Mouse (Mus musculus): Measurements from ENCODE around the gene Sike1. TPM values are rescaled to one million over a fixed set of nuclear protein-coding genes. Genes with fewer than 3 reads are reported as not detected.

Gene Sike1
- polyA plus RNA-seq, 1 experiment, result 20.0 TPM

DNA sequence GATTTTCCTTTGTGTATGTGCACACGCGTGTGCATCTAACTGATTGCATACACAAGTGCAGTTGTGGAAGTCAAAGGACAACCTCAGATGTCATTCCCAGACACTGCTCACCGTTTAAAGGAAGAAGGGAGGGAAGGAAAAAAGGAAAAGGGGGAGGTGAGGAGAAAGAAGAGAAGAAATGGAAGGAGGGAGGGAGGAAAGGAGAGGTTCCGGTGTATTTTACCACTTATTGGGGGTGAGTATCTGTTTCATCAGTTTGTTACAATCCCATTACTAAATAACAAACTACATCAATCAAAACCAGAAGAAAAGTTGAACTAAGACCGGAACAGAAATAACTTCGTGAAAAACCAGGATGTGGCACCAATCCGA lies 289 bp upstream of the Sike1 start:
- 36% methylated on average over 7 of the region's 7 CpGs for WGBS
- no peak for DNase-seq
- no peaks in the 10 kb centered on the region for H3K36me3 ChIP-seq (ENCODE audit: control insufficient read depth, insufficient read depth, low read length)
- peaks cover 4% of the 10 kb centered on the region; the same call in 1 of the 2 replicates for H3K4me1 ChIP-seq (ENCODE audit: control insufficient read depth, insufficient read depth, low read length)
- TF ChIP-seq POLR2A (IDR thresholded peaks at IDR 0.05; ENCODE audit: low read depth, low read length), result no peak
- no peak for TF ChIP-seq CTCF (conservative IDR thresholded peaks at IDR 0.05; ENCODE audit: insufficient read depth, insufficient read length, low read depth, low read length)
- peak overlapping the region; percentile 98 for H3K4me3 ChIP-seq (ENCODE audit: insufficient read depth, low read depth, low read length)
- no peaks in the 10 kb centered on the region for H3K27me3 ChIP-seq (replicated peaks; ENCODE audit: control insufficient read depth, insufficient read depth, low read length)
- H3K27ac ChIP-seq (ENCODE audit: insufficient read depth, low read depth, low read length), result peak overlapping the region; percentile 2; the same call in 1 of the 2 replicates

DNA sequence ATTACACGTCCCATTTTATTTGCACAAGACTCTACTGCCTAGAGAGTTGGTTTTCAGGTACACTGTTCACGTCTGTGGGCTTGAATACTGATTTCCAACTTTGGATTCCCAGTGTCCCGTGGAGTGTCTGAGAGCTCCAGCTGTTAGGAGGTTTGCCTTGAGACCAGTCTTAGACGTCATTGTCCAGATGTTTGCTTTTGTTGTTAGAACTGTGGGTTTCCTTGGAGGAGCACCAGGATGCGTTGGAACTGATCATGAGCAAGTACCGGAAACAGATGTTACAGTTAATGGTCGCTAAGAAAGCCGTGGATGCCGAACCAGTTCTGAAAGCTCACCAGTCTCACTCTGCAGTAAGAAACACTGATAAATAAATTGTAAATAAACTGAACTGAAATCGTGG lies 1.5 kb downstream of the Sike1 start:
- H3K4me3 ChIP-seq (ENCODE audit: insufficient read depth, low read depth, low read length), result no peak overlapping the region
- H3K36me3 ChIP-seq (ENCODE audit: control insufficient read depth, insufficient read depth, low read length), result peaks cover 2% of the 10 kb centered on the region
- WGBS, result 69% methylated on average over 10 of the region's 10 CpGs
- TF ChIP-seq POLR2A (IDR thresholded peaks at IDR 0.05; ENCODE audit: low read depth, low read length) (no peak), CTCF (conservative IDR thresholded peaks at IDR 0.05; ENCODE audit: insufficient read depth, insufficient read length, low read depth, low read length) (no peak)
- H3K27me3 ChIP-seq (replicated peaks; ENCODE audit: control insufficient read depth, insufficient read depth, low read length), result no peaks in the 10 kb centered on the region
- no peak for DNase-seq
- peaks cover 4% of the 10 kb centered on the region; the same call in 1 of the 2 replicates for H3K4me1 ChIP-seq (ENCODE audit: control insufficient read depth, insufficient read depth, low read length)
- no peak overlapping the region for H3K27ac ChIP-seq (ENCODE audit: insufficient read depth, low read depth, low read length)

DNA sequence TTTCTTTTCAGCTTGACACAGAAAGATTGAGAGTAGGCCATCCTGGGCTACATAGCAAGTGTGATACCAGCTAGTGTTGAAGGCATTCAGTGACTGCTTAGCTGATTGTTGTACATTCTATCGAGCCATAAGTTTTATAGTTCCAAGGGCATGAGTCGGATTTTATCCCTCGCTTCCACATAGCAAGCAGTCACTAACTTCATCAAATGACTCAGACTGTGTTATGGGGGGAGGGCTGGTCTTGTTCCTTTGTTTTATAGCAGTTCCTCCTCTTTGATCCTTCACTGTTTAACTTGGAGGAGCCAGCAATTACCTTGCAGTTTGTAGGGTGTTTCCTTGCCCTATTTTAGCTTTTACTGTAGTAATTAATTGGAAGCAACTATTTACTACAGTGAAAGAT lies 2.1 kb downstream of the Sike1 start:
- Histone ChIP-seq H3K4me3 (ENCODE audit: insufficient read depth, low read depth, low read length) (no peak overlapping the region), H3K27me3 (replicated peaks; ENCODE audit: control insufficient read depth, insufficient read depth, low read length) (no peaks in the 10 kb centered on the region), H3K36me3 (ENCODE audit: control insufficient read depth, insufficient read depth, low read length) (peaks cover 2% of the 10 kb centered on the region), H3K27ac (ENCODE audit: insufficient read depth, low read depth, low read length) (no peak overlapping the region), H3K4me1 (ENCODE audit: control insufficient read depth, insufficient read depth, low read length) (peaks cover 4% of the 10 kb centered on the region; the same call in 1 of the 2 replicates)
- 72% methylated on average over 3 of the region's 3 CpGs for WGBS
- no peak for TF ChIP-seq POLR2A (IDR thresholded peaks at IDR 0.05; ENCODE audit: low read depth, low read length)
- TF ChIP-seq CTCF (conservative IDR thresholded peaks at IDR 0.05; ENCODE audit: insufficient read depth, insufficient read length, low read depth, low read length), result no peak
- no peak for DNase-seq

DNA sequence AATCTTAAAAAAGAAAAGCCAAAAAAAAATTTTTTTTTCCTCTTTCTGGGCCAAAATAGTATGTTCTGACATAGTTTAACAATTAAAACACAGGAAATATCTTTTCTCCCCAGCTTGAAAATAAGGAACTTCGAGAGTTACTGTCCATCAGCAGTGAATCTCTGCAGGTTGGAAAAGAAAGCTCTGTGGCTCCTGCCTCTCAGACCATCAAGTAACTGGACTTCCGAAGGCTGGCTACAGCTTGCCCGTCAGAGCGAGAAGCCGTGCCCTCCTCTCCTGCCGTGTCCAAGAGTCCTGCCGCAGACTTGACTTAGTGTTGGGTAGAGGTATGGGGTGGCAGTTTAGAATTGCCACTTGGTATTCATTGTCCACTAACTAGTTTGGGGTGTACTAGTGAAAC lies 6.1 kb downstream of the Sike1 start:
- TF ChIP-seq CTCF (conservative IDR thresholded peaks at IDR 0.05; ENCODE audit: insufficient read depth, insufficient read length, low read depth, low read length) (no peak), POLR2A (IDR thresholded peaks at IDR 0.05; ENCODE audit: low read depth, low read length) (no peak)
- no peak for DNase-seq

DNA sequence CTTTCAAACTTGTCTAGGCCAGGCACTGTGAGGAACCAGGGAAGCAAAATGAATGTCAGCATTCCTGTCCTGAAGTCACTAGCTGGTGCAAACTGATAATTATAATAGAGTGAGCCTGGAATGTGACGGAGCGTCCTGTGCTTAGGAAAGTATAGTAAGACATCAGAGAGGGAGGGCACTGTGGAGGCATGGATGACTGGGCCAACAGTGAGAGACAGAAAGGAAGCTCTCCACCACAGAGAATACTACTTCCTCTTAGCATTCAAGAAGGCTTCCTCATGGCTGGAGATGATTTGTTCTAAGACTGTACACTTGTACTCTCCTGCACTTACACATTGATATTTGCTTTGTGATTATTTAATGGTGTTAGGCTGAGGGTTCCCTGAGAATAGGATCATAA lies 21.8 kb downstream of the Sike1 start:
- H3K4me3 ChIP-seq (ENCODE audit: insufficient read depth, low read depth, low read length), result no peak overlapping the region
- peaks cover 10% of the 10 kb centered on the region; the same call in 1 of the 2 replicates for H3K4me1 ChIP-seq (ENCODE audit: control insufficient read depth, insufficient read depth, low read length)
- TF ChIP-seq CTCF (conservative IDR thresholded peaks at IDR 0.05; ENCODE audit: insufficient read depth, insufficient read length, low read depth, low read length) (no peak), POLR2A (IDR thresholded peaks at IDR 0.05; ENCODE audit: low read depth, low read length) (no peak)
- no peak for DNase-seq
- H3K27ac ChIP-seq (ENCODE audit: insufficient read depth, low read depth, low read length), result no peak overlapping the region
- H3K27me3 ChIP-seq (replicated peaks; ENCODE audit: control insufficient read depth, insufficient read depth, low read length), result no peaks in the 10 kb centered on the region; the same call in 1 of the 2 replicates
- 60% methylated on average over 2 of the region's 2 CpGs for WGBS
- H3K36me3 ChIP-seq (ENCODE audit: control insufficient read depth, insufficient read depth, low read length), result no peaks in the 10 kb centered on the region

More for the DNA sequence above, 6.1 kb downstream of the Sike1 start:
- 88% methylated on average over 7 of the region's 7 CpGs for WGBS
- H3K27ac ChIP-seq (ENCODE audit: insufficient read depth, low read depth, low read length), result no peak overlapping the region
- H3K4me3 ChIP-seq (ENCODE audit: insufficient read depth, low read depth, low read length), result no peak overlapping the region
- H3K36me3 ChIP-seq (ENCODE audit: control insufficient read depth, insufficient read depth, low read length), result peaks cover 2% of the 10 kb centered on the region
- no peaks in the 10 kb centered on the region for H3K27me3 ChIP-seq (replicated peaks; ENCODE audit: control insufficient read depth, insufficient read depth, low read length)
- H3K4me1 ChIP-seq (ENCODE audit: control insufficient read depth, insufficient read depth, low read length), result no peaks in the 10 kb centered on the region

DNA sequence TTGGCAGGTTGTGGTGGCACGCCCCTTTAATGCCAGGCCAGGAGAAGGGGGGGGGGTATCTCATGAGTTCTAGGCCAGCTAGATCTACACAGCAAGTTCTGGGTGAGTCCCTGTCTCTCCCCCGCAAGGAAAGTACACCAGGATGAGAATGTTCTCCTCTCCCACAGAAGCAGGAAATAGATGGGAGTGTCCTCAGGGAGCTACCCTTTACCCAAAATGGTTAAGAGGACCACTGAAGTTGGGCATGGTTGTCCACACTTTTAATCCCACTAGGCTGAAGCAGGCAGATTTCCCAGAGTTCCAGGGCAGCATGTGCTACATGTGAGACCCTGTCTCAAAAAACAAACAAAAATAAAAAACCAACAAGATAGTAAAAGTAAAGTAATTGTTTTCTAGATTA lies 24.0 kb downstream of the Sike1 start:
- WGBS, result 87% methylated on average over 2 of the region's 2 CpGs
- Histone ChIP-seq H3K4me1 (ENCODE audit: control insufficient read depth, insufficient read depth, low read length) (peaks cover 11% of the 10 kb centered on the region; the same call in 1 of the 2 replicates), H3K36me3 (ENCODE audit: control insufficient read depth, insufficient read depth, low read length) (no peaks in the 10 kb centered on the region), H3K27ac (ENCODE audit: insufficient read depth, low read depth, low read length) (peak overlapping the region; percentile 69; the same call in 1 of the 2 replicates), H3K27me3 (replicated peaks; ENCODE audit: control insufficient read depth, insufficient read depth, low read length) (no peaks in the 10 kb centered on the region; the same call in 1 of the 2 replicates), H3K4me3 (ENCODE audit: insufficient read depth, low read depth, low read length) (no peak overlapping the region)
- no peak for DNase-seq
- TF ChIP-seq POLR2A (IDR thresholded peaks at IDR 0.05; ENCODE audit: low read depth, low read length) (no peak), CTCF (conservative IDR thresholded peaks at IDR 0.05; ENCODE audit: insufficient read depth, insufficient read length, low read depth, low read length) (no peak)

DNA sequence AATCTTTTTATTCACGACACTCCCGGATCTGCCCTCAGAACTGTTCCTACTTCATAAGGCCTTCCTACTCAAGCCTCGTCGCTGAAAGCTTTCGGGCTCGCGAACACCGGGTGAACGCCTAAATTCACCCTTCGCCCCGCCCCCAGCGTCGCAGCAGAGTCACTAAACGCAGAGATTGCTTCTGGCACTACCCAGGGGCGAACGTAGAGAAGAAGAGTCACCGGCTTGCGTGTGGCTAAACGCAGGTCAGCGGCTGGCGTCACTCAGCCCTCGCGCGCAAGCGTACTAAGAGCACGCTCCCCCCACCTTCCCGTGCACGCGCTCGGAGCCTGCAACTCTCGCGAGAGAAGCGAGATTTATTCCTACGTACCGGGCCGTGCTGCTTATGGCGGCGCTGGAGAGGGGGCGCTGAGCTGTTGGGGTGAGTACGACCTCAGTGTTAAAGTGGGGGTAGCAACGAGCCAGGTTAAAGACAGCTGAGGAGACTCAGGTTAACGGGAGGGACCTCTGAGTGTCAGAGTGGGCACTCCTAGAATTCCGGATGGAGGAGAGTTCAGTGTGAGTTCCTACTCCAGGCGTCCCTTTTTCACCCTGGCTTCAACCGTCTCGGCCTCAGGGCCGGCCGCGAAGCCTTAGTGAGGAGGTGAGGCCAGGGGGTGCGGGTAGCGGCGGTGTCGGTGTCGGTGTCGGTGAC lies 24.9 kb downstream of the Sike1 start, which contains the start of gene Csde1:
TSS of gene Csde1 (plus strand) at position 178 of the 694 bp plus-strand sequence.
- Histone ChIP-seq H3K4me1 (ENCODE audit: control insufficient read depth, insufficient read depth, low read length) (peaks cover 13% of the 10 kb centered on the region; the same call in 1 of the 2 replicates), H3K27me3 (replicated peaks; ENCODE audit: control insufficient read depth, insufficient read depth, low read length) (no peaks in the 10 kb centered on the region), H3K36me3 (ENCODE audit: control insufficient read depth, insufficient read depth, low read length) (no peaks in the 10 kb centered on the region), H3K27ac (ENCODE audit: insufficient read depth, low read depth, low read length) (peak within 1 kb of the TSS; percentile 91), H3K4me3 (ENCODE audit: insufficient read depth, low read depth, low read length) (peak within 1 kb of the TSS; percentile 84)
- WGBS, result under 1% methylated on average over 55 of the region's 55 CpGs
- DNase-seq, result peak; percentile 99
- TF ChIP-seq CTCF (conservative IDR thresholded peaks at IDR 0.05; ENCODE audit: insufficient read depth, insufficient read length, low read depth, low read length) (no peak), POLR2A (IDR thresholded peaks at IDR 0.05; ENCODE audit: low read depth, low read length) (no peak)
